Mouse (Mus musculus): ENCODE measurements around the gene Pdlim3. TPM values are rescaled to one million over a fixed set of nuclear protein-coding genes. Genes with fewer than 3 reads are reported as not detected.

Gene Pdlim3
- total and polyA plus RNA-seq, 2 experiments from 2014 or later: 20.8 to 23.6 TPM

- TF ChIP-seq CTCF (IDR thresholded peaks at IDR 0.05; ENCODE audit: low read depth): no peak
- DNase-seq (ENCODE audit: low spot score) (no peak), ATAC-seq (no peak)
- Histone ChIP-seq H3K4me1 (ENCODE audit: insufficient read depth, low read length) (no peaks in the 10 kb centered on the region), H3K9me3 (ENCODE audit: low read length) (no peaks in the 10 kb centered on the region), H3K4me2 (ENCODE audit: low read depth, low read length) (no peak overlapping the region), H3K27ac (no peak overlapping the region), H3K4me3 (ENCODE audit: low read length) (no peak overlapping the region), H3K36me3 (ENCODE audit: insufficient read depth, low read length) (no peaks in the 10 kb centered on the region), H3K9ac (replicated peaks; ENCODE audit: low read length) (no peak overlapping the region), H3K27me3 (ENCODE audit: insufficient read depth, low read length) (no peaks in the 10 kb centered on the region)
- WGBS: 50% methylated on average over 2 of the region's 2 CpGs
These were observed 65.4 kb downstream of the Pdlim3 start for GRCm38 (mm10) chr8:45950622-45951021.

Other genes with a start within 250 kb of the Pdlim3 start
- not detected in 2 replicates for gene Ccdc110, start 49.2 kb downstream of the Pdlim3 start, total RNA-seq (2014; rRNA removed)
- gene Ccdc110, start 49.2 kb downstream of the Pdlim3 start, polyA plus RNA-seq (2015; fragmentation: Nextera tagmentation; extraction: Ambion mirVana): 0.19 and 0.21 TPM in 2 replicates
- 0.79 and 4.3 TPM in 2 replicates for gene 1700029J07Rik, start 89.8 kb downstream of the Pdlim3 start, total RNA-seq (2014; rRNA removed)
- gene 1700029J07Rik, start 89.8 kb downstream of the Pdlim3 start, polyA plus RNA-seq (2015; fragmentation: Nextera tagmentation; extraction: Ambion mirVana): 5.2 and 5.4 TPM in 2 replicates
- 31.2 and 33.0 TPM in 2 replicates for gene Ufsp2, start 90.1 kb downstream of the Pdlim3 start, total RNA-seq (2014; rRNA removed)
- 60.7 and 66.1 TPM in 2 replicates for gene Ufsp2, start 90.1 kb downstream of the Pdlim3 start, polyA plus RNA-seq (2015; fragmentation: Nextera tagmentation; extraction: Ambion mirVana)
- 0.10 TPM in 1 of 2 replicates, not detected in the other for gene Lrp2bp, start 113.8 kb downstream of the Pdlim3 start, total RNA-seq (2014; rRNA removed)
- 0.23 and 0.33 TPM in 2 replicates for gene Lrp2bp, start 113.8 kb downstream of the Pdlim3 start, polyA plus RNA-seq (2015; fragmentation: Nextera tagmentation; extraction: Ambion mirVana)
- gene Ankrd37, start 120.2 kb downstream of the Pdlim3 start, total RNA-seq (2014; rRNA removed): 9.6 and 9.9 TPM in 2 replicates
- 14.1 and 15.5 TPM in 2 replicates for gene Ankrd37, start 120.2 kb downstream of the Pdlim3 start, polyA plus RNA-seq (2015; fragmentation: Nextera tagmentation; extraction: Ambion mirVana)

Measured in hindbrain, postnatal 0 days (tissue).